Mouse (Mus musculus) megakaryocyte-erythroid progenitor cell, adult 5-6 weeks (primary cell): ENCODE measurements around the gene Gprin1. TPM values are rescaled to one million over a fixed set of nuclear protein-coding genes. Genes with fewer than 3 reads are reported as not detected.
"Not testable (repeated sequence)": the region's sequence is repeated elsewhere in the genome, so short reads cannot be mapped to it uniquely, and the experiment has no call there.

Experiments used
- ATAC-seq: replicated peaks from 2 replicates; pipeline ENCODE4 v1.8.0; 2016; ENCODE audit warnings: mild to moderate bottlenecking, inconsistent platforms; ENCODE audit not compliant: severe bottlenecking, poor library complexity, low FRiP score, low TSS enrichment
- total RNA-seq, 2 experiments: library from RNA; stranded (forward) in 1 of 2; stranded (reverse) in 1 of 2; fragments of 200-1000, 215-1000 nt in 1 of 2; fragments of >200 nt in 1 of 2; fragmentation: Nextera tagmentation in 1 of 2; gene quantifications; 2 replicates each; pipeline ENCODE4 v1.2.3; 2014 to 2017

Gene Gprin1
- not detected in 2 replicates for total RNA-seq (2014; fragmentation: Nextera tagmentation)
- total RNA-seq (2017): not detected in 2 replicates

GRCm38 (mm10) chr13:54749864-54750411, at the start of gene Gprin1:
Gprin1 (minus strand) TSS chr13:54749874.
- ATAC-seq: no peak

- no peak for ATAC-seq
Observed at GRCm38 (mm10) chr13:54798740-54799139, 49.1 kb upstream of the Gprin1 start.

- ATAC-seq: no peak
Observed at GRCm38 (mm10) chr13:54797861-54798643, 48.4 kb upstream of the Gprin1 start.

- no peak for ATAC-seq
Observed at GRCm38 (mm10) chr13:54797356-54797755, 47.7 kb upstream of the Gprin1 start.

- ATAC-seq: no peak
Observed at GRCm38 (mm10) chr13:54794843-54795242, 45.2 kb upstream of the Gprin1 start.

- ATAC-seq: no peak
Observed at GRCm38 (mm10) chr13:54794002-54794577, 44.4 kb upstream of the Gprin1 start.

GRCm38 (mm10) chr13:54792259-54793230, 42.9 kb upstream of the Gprin1 start:
- ATAC-seq: no peak

- ATAC-seq: 0 out of 2 replicates have a peak, but pooled peaks have one; percentile 27
Observed at GRCm38 (mm10) chr13:54789561-54790397, 40.1 kb upstream of the Gprin1 start.

GRCm38 (mm10) chr13:54788740-54789560, 39.3 kb upstream of the Gprin1 start, which contains the start of gene Tspan17:
Tspan17 (plus strand) TSS chr13:54789377.
- peak; percentile 90 for ATAC-seq

- ATAC-seq: not testable (repeated sequence)
Observed at GRCm38 (mm10) chr13:54787591-54787990, 37.9 kb upstream of the Gprin1 start.

- ATAC-seq: no peak
Observed at GRCm38 (mm10) chr13:54783698-54784097, 34.0 kb upstream of the Gprin1 start, which contains the start of gene Eif4e1b. Eif4e1b (plus strand) TSS chr13:54783998.

- ATAC-seq: no peak
Observed at GRCm38 (mm10) chr13:54783235-54783634, 33.6 kb upstream of the Gprin1 start.

GRCm38 (mm10) chr13:54781086-54781485, 31.4 kb upstream of the Gprin1 start:
- no peak for ATAC-seq

- no peak for ATAC-seq
Observed at GRCm38 (mm10) chr13:54780592-54780991, 30.9 kb upstream of the Gprin1 start.

GRCm38 (mm10) chr13:54767012-54767411, 17.3 kb upstream of the Gprin1 start:
- no peak for ATAC-seq

GRCm38 (mm10) chr13:54766192-54766768, 16.6 kb upstream of the Gprin1 start, which contains the start of gene Sncb:
Sncb (minus strand) TSS chr13:54766595.
- ATAC-seq: peak; percentile 84
